Mouse (Mus musculus) intestine, embryonic 15.5 days (tissue): ENCODE data around the gene Mycbp2. TPM values are rescaled to one million over a fixed set of nuclear protein-coding genes. Genes with fewer than 3 reads are reported as not detected.

ENCODE experiments used
- ATAC-seq: fragments of 200-750 bp; cut with Nextera tagmentation; 2 replicates; pipeline ENCODE4 v1.8.0; 2017; ENCODE audit warnings: moderate TSS enrichment, moderate library complexity
- H3K27ac ChIP-seq: fragments of 300-500 bp; sonication (generic); 2 replicates; pipeline ENCODE4 v1.5.1; 2015; ENCODE audit warnings: mild to moderate bottlenecking, inconsistent platforms
- H3K27me3 ChIP-seq: fragments of 300-500 bp; sonication (generic); replicated peaks from 2 replicates; pipeline ENCODE4 v1.6.1; 2015; ENCODE audit warnings: inconsistent platforms
- H3K36me3 ChIP-seq: fragments of 300-500 bp; sonication (generic); 2 replicates; pipeline ENCODE4 v1.6.1; 2015; ENCODE audit warnings: inconsistent platforms
- H3K4me1 ChIP-seq: fragments of 300-500 bp; sonication (generic); replicated peaks from 2 replicates; pipeline ENCODE4 v1.6.1; 2015; ENCODE audit warnings: inconsistent platforms
- H3K4me2 ChIP-seq: fragments of 300-500 bp; sonication (generic); replicated peaks from 2 replicates; pipeline ENCODE4 v1.6.1; 2015; ENCODE audit warnings: mild to moderate bottlenecking, inconsistent platforms
- H3K4me3 ChIP-seq: fragments of 300-500 bp; sonication (generic); replicated peaks from 2 replicates; pipeline ENCODE4 v1.5.1; 2015; ENCODE audit warnings: inconsistent platforms
- H3K9ac ChIP-seq: fragments of 300-500 bp; sonication (generic); 2 replicates; pipeline ENCODE4 v1.6.1; 2015; ENCODE audit warnings: inconsistent platforms
- H3K9me3 ChIP-seq: fragments of 300-500 bp; sonication (generic); 2 replicates; pipeline ENCODE4 v1.6.1; 2016; ENCODE audit warnings: inconsistent platforms
- WGBS: fragments of 180-500 bp; shearing (Covaris S2); methylation state at CpG from one replicate; pipeline ENCODE4 v1.1.7; 2015; 5-methylcytosine and 5-hydroxymethylcytosine counted together
- polyA plus RNA-seq: library from polyadenylated mRNA; unstranded; fragments of >200 nt; fragmentation: Nextera tagmentation; extraction: Ambion mirVana; gene quantifications from 2 replicates; pipeline ENCODE4 v1.2.1, GENCODE M21; 2015

Gene Mycbp2
- polyA plus RNA-seq, 1 experiment from 2014 or later: 16.9 TPM

DNA sequence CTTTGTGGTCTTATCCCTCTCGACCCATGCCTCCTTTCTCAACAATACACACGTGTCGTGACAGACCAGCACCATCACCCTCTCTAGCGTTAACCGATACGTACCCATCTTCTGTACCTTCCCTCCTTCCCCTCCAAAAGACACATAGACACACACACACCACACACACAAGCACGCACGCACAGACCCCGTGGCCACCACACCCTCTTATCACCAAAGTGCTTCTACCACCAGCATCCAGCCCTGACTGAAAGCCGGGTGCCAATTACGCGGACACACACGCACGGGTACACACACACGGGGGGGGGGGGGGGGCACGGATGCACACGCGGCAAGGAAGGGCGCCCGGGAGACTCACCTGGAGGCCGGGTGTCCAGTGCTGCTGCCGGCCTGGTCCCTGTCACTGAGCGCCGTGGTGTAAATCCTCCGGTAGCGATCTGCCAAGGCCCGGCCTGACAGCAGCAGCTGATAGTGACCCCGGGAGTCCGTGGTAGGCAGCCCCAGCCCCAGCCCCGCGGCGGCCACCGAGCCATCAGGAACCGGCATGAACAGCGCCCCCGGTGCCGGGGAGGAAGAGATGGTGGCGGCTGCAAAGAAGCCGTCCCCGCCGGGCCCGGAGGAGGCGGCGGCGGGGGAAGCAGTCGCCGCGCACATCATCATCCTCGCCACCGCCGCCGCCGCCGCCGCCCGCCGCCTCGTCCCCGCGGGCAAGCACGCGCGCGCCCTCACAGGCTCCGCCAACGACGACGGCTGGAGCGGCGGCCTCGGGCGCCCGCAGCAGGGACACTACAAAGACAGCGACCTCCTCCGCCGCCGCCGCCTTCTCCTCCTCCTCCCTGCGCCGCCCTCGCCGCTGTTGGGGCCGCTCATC lies 521 bp downstream of the Mycbp2 start:
- under 1% methylated on average over 66 of the region's 83 CpGs for WGBS
- peak overlapping the region; percentile 85 for H3K27ac ChIP-seq
- peak; percentile 58 for ATAC-seq

DNA sequence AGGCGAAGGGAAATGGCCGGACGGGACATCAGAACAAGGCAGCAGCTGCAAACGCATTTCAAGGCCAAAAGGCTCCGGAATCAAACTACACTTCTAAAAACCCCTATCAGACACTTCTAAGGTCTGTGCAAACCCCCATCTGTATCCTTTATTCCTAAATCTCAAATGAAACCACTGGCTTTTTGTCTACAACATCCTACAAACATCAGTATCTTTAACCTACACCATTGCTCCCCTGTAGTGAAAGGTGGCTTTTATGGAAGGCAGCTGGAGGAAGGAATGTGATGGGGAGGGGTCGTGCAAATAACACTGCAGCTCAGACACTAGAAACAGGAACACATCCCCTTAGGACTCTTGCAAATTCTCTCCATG lies 1.1 kb downstream of the Mycbp2 start:
- Histone ChIP-seq H3K27me3 (no peaks in the 10 kb centered on the region), H3K4me2 (peak overlapping the region; percentile 81), H3K4me3 (peak overlapping the region; percentile 81), H3K9me3 (no peaks in the 10 kb centered on the region), H3K27ac (no peak overlapping the region), H3K9ac (peak overlapping the region; percentile 74), H3K4me1 (peaks cover 12% of the 10 kb centered on the region; the same call in 1 of the 2 replicates), H3K36me3 (no peaks in the 10 kb centered on the region)
- WGBS: 2% methylated on average over 6 of the region's 6 CpGs
- ATAC-seq: no peak

More for the DNA sequence above, 521 bp downstream of the Mycbp2 start:
- H3K4me2 ChIP-seq: peak overlapping the region; percentile 81
- no peaks in the 10 kb centered on the region for H3K27me3 ChIP-seq
- peak overlapping the region; percentile 74 for H3K9ac ChIP-seq
- peaks cover 12% of the 10 kb centered on the region; the same call in 1 of the 2 replicates for H3K4me1 ChIP-seq
- peak overlapping the region; percentile 81 for H3K4me3 ChIP-seq
- H3K36me3 ChIP-seq: no peaks in the 10 kb centered on the region
- no peaks in the 10 kb centered on the region for H3K9me3 ChIP-seq

- Histone ChIP-seq H3K9ac (no peak overlapping the region), H3K4me2 (peak overlapping the region; percentile 81), H3K27ac (no peak overlapping the region), H3K27me3 (no peaks in the 10 kb centered on the region), H3K36me3 (no peaks in the 10 kb centered on the region), H3K4me3 (peak overlapping the region; percentile 81), H3K9me3 (no peaks in the 10 kb centered on the region), H3K4me1 (peaks cover 11% of the 10 kb centered on the region; the same call in 1 of the 2 replicates)
- ATAC-seq: no peak
- WGBS: 40% methylated on average over 2 of the region's 2 CpGs
These were observed 1.6 kb downstream of the Mycbp2 start for GRCm38 (mm10) chr14:103345011-103345410.

- Histone ChIP-seq H3K27me3 (no peaks in the 10 kb centered on the region), H3K4me1 (0 out of 2 replicates have a peak, but pooled peaks cover 8% of the 10 kb centered on the region), H3K4me3 (no peak overlapping the region), H3K9me3 (no peaks in the 10 kb centered on the region), H3K4me2 (no peak overlapping the region), H3K9ac (no peak overlapping the region), H3K27ac (no peak overlapping the region), H3K36me3 (no peaks in the 10 kb centered on the region)
- no peak for ATAC-seq
- 56% methylated on average over 5 of the region's 5 CpGs for WGBS
These were observed 2.8 kb downstream of the Mycbp2 start for GRCm38 (mm10) chr14:103343791-103344190.

DNA sequence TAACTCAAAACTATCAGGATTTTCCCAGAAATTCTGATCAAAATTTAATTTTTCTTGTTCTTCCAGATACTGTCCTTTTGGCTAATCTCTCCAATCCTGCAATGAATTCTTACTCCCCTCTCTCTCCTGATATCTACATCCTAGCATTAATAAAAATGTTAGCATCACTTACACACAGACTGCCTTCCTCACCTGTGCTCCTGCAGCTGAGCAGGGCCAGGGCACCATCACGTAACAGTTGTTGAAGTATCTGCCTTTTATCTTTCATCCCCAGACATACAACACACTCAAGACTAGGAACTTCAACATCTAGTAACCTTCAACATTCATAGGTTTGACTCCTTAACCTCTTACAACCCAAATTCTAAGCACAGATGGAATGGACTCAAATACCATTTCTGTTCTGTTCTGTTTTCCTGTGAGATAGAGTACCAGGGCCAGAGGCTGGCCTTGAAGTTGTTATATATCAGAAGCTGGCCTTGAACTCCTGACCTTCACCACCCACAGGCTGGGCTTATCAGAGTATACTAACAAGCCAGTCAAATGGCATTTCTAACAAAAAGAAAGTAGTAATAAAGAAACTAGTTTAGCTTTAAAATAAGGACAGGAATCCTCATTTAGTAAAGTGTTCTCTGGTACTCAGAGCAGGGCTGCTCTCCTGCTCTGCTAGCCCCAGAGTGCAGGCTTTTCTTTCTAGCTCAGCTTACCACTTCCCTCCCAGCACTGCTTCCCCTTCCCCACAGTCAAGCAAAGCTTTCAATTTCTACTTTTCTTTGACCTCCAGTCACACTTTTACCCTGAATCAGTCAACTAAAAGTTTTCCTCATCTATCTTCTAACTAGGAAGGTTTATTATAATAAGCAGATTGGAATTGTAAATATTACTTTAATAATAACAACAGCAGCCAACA lies 5.0 kb downstream of the Mycbp2 start:
- Histone ChIP-seq H3K9ac (no peak overlapping the region), H3K4me2 (no peak overlapping the region), H3K4me1 (0 out of 2 replicates have a peak, but pooled peaks cover 3% of the 10 kb centered on the region), H3K9me3 (no peaks in the 10 kb centered on the region), H3K27me3 (no peaks in the 10 kb centered on the region), H3K36me3 (no peaks in the 10 kb centered on the region), H3K27ac (no peak overlapping the region), H3K4me3 (no peak overlapping the region)
- 66% methylated on average over 1 of the region's 1 CpGs for WGBS
- no peak for ATAC-seq

GRCm38 (mm10) chr14:103312926-103313325 lies 33.7 kb downstream of the Mycbp2 start:
- H3K9me3 ChIP-seq: no peaks in the 10 kb centered on the region
- no peak overlapping the region for H3K9ac ChIP-seq
- ATAC-seq: no peak
- WGBS: 95% methylated on average over 4 of the region's 4 CpGs
- H3K36me3 ChIP-seq: peaks cover 17% of the 10 kb centered on the region
- no peak overlapping the region for H3K27ac ChIP-seq
- H3K4me3 ChIP-seq: no peak overlapping the region
- H3K27me3 ChIP-seq: no peaks in the 10 kb centered on the region
- H3K4me2 ChIP-seq: no peak overlapping the region
- H3K4me1 ChIP-seq: no peaks in the 10 kb centered on the region

DNA sequence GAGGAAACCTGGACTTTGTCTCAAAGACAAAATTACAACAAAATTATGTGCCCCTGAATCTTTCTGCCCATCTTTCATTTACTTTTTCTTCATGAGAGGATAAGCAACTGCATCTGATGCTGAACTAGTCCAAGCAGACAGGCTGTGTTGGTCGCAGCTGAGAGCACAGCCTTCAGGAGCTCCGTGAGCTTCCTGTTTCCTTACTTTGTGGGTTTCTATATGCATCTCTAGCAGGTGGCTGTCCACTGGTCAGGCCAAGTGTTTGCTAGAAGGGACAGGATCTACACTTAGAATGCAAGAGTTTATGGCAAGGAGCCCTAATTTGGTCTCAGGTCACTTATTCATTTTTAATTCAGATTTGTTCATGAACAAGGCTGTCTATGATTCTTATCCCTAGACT lies 50.4 kb downstream of the Mycbp2 start:
- WGBS: 99% methylated on average over 2 of the region's 2 CpGs
- H3K27me3 ChIP-seq: no peaks in the 10 kb centered on the region

GRCm38 (mm10) chr14:103286650-103287049 lies 60.0 kb downstream of the Mycbp2 start:
- 66% methylated on average over 2 of the region's 2 CpGs for WGBS
- no peaks in the 10 kb centered on the region for H3K9me3 ChIP-seq
- H3K27me3 ChIP-seq: no peaks in the 10 kb centered on the region
- H3K27ac ChIP-seq: no peak overlapping the region
- H3K4me2 ChIP-seq: no peak overlapping the region
- H3K9ac ChIP-seq: no peak overlapping the region
- peak; percentile 73 for ATAC-seq
- H3K4me1 ChIP-seq: no peaks in the 10 kb centered on the region
- no peaks in the 10 kb centered on the region for H3K36me3 ChIP-seq
- no peak overlapping the region for H3K4me3 ChIP-seq

More for the DNA sequence above, 50.4 kb downstream of the Mycbp2 start:
- H3K4me3 ChIP-seq: no peak overlapping the region
- H3K9me3 ChIP-seq: no peaks in the 10 kb centered on the region
- H3K27ac ChIP-seq: no peak overlapping the region
- H3K4me1 ChIP-seq: no peaks in the 10 kb centered on the region
- 0 out of 2 replicates have a peak, but pooled peaks cover 5% of the 10 kb centered on the region for H3K36me3 ChIP-seq
- no peak overlapping the region for H3K9ac ChIP-seq
- H3K4me2 ChIP-seq: no peak overlapping the region
- ATAC-seq: no peak

DNA sequence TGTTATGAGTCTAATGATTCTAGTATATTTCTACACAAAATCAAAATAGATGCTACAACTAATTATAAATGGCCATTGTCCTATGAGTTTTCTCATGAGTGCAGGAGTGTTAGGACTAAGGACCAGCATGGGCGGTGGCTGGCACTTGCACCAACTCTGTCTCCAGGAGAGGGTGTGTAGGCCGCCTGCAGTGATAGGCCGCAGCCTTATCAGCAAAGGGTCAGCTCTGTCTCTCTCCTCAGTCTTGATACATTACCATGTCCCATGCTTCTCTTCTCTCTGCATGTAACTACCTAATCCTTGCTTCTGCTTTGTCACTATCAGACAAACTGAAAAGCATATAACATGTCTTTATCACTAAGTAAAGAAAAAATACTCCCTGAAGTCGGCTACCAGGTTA lies 69.9 kb downstream of the Mycbp2 start:
- no peaks in the 10 kb centered on the region for H3K36me3 ChIP-seq
- no peak overlapping the region for H3K4me3 ChIP-seq
- no peaks in the 10 kb centered on the region for H3K9me3 ChIP-seq
- ATAC-seq: no peak
- H3K4me1 ChIP-seq: no peaks in the 10 kb centered on the region
- 89% methylated on average over 4 of the region's 4 CpGs for WGBS
- H3K27me3 ChIP-seq: no peaks in the 10 kb centered on the region
- no peak overlapping the region for H3K27ac ChIP-seq
- no peak overlapping the region for H3K4me2 ChIP-seq
- H3K9ac ChIP-seq: no peak overlapping the region

- H3K36me3 ChIP-seq: 0 out of 2 replicates have a peak, but pooled peaks cover 7% of the 10 kb centered on the region
- H3K9me3 ChIP-seq: no peaks in the 10 kb centered on the region
- no peak overlapping the region for H3K4me2 ChIP-seq
- WGBS: 95% methylated on average over 2 of the region's 2 CpGs
- H3K9ac ChIP-seq: no peak overlapping the region
- no peak overlapping the region for H3K4me3 ChIP-seq
- no peaks in the 10 kb centered on the region for H3K4me1 ChIP-seq
- no peak for ATAC-seq
- H3K27ac ChIP-seq: no peak overlapping the region
- no peaks in the 10 kb centered on the region for H3K27me3 ChIP-seq
These were observed 86.2 kb downstream of the Mycbp2 start for GRCm38 (mm10) chr14:103260437-103260836.

DNA sequence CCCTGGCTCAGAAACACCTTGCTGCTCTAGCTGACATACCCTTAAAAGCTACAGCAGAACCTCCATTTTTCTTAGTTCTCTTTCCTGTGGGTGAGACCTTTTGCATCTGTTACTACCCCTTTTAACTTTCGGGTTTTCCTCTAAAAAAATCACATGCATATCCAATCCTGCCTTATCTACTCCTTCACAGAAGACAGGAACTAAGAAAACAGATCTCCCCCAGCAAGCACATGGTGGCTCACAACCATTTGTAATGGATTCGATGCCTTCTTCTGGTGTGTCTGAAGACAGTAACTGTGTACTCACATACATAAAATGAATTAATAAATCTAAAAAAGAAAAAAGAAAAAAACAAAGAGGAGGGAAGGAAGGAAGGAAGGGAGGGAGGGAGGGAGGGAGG lies 87.9 kb downstream of the Mycbp2 start:
- Histone ChIP-seq H3K9ac (no peak overlapping the region), H3K9me3 (no peaks in the 10 kb centered on the region), H3K27me3 (no peaks in the 10 kb centered on the region), H3K4me3 (no peak overlapping the region), H3K4me1 (no peaks in the 10 kb centered on the region), H3K4me2 (no peak overlapping the region), H3K36me3 (0 out of 2 replicates have a peak, but pooled peaks cover 7% of the 10 kb centered on the region), H3K27ac (no peak overlapping the region)
- WGBS: 81% methylated on average over 2 of the region's 2 CpGs
- ATAC-seq: no peak

DNA sequence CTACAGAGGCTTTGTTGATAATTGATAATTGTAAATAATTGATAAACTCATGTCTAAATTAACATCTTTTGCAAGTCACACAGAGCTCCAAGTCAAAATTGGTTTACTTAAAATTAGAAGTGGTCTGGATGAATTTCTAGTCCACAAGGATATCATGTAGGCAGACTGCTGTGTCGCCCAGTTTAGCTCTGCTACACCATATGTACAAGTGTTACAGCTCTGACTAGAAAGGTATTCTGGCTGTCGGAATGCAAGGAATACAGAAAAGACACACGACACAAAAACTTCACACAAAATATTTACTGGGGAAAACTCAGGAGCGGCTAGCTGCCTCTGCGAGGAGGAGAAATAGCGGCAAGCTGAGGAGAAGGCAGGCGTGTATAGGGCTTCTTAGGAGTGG lies 89.7 kb downstream of the Mycbp2 start:
- no peak overlapping the region for H3K4me2 ChIP-seq
- no peak overlapping the region for H3K27ac ChIP-seq
- H3K9ac ChIP-seq: no peak overlapping the region
- no peak overlapping the region for H3K4me3 ChIP-seq
- H3K27me3 ChIP-seq: no peaks in the 10 kb centered on the region
- WGBS: 90% methylated on average over 7 of the region's 7 CpGs
- no peak for ATAC-seq
- H3K4me1 ChIP-seq: no peaks in the 10 kb centered on the region
- H3K9me3 ChIP-seq: no peaks in the 10 kb centered on the region
- H3K36me3 ChIP-seq: 0 out of 2 replicates have a peak, but pooled peaks cover 7% of the 10 kb centered on the region
